Mouse (Mus musculus): ENCODE results near the gene Eogt. TPM values are rescaled to one million over a fixed set of nuclear protein-coding genes. Genes with fewer than 3 reads are reported as not detected.
A peak's percentile ranks its signal among the peaks of the same experiment; 100 is the strongest.

Eogt gene
- polyA plus RNA-seq, 1 experiment from 2014 or later = 1.8 TPM

- no peak overlapping the region for H3K9ac ChIP-seq (replicated peaks)
- H3K4me2 ChIP-seq (ENCODE audit: low read depth, low read length) = no peak overlapping the region
- H3K27ac ChIP-seq (ENCODE audit: low read depth) = no peak overlapping the region
- no peak for TF ChIP-seq CTCF (IDR thresholded peaks at IDR 0.05; ENCODE audit: low read depth)
- TF ChIP-seq EP300 (IDR thresholded peaks at IDR 0.05; ENCODE audit: low read depth) = no peak
- H3K9me3 ChIP-seq (ENCODE audit: low read length) = no peaks in the 10 kb centered on the region
- no peaks in the 10 kb centered on the region for H3K27me3 ChIP-seq (ENCODE audit: insufficient read depth, low read length)
- ATAC-seq = no peak
- H3K36me3 ChIP-seq (replicated peaks; ENCODE audit: insufficient read depth, low read length) = 0 out of 2 replicates have a peak, but pooled peaks cover 6% of the 10 kb centered on the region
- DNase-seq = no peak
- 85% methylated on average over 5 of the region's 5 CpGs for WGBS (ENCODE audit: insufficient replicate concordance)
- H3K4me3 ChIP-seq (ENCODE audit: low read depth, low read length) = no peak overlapping the region
- no peaks in the 10 kb centered on the region for H3K4me1 ChIP-seq (ENCODE audit: insufficient read depth)
These were observed 16.2 kb downstream of the Eogt start for GRCm38 (mm10) chr6:97132707-97133303.

GRCm38 (mm10) chr6:97131808-97132207, 17.2 kb downstream of the Eogt start:
- Histone ChIP-seq H3K9ac (replicated peaks) (no peak overlapping the region), H3K27me3 (ENCODE audit: insufficient read depth, low read length) (no peaks in the 10 kb centered on the region), H3K9me3 (ENCODE audit: low read length) (no peaks in the 10 kb centered on the region), H3K4me3 (ENCODE audit: low read depth, low read length) (no peak overlapping the region), H3K36me3 (replicated peaks; ENCODE audit: insufficient read depth, low read length) (0 out of 2 replicates have a peak, but pooled peaks cover 11% of the 10 kb centered on the region), H3K4me1 (ENCODE audit: insufficient read depth) (no peaks in the 10 kb centered on the region), H3K27ac (ENCODE audit: low read depth) (no peak overlapping the region), H3K4me2 (ENCODE audit: low read depth, low read length) (no peak overlapping the region)
- DNase-seq (no peak), ATAC-seq (no peak)
- TF ChIP-seq CTCF (IDR thresholded peaks at IDR 0.05; ENCODE audit: low read depth) (no peak), EP300 (IDR thresholded peaks at IDR 0.05; ENCODE audit: low read depth) (no peak)
- WGBS (ENCODE audit: insufficient replicate concordance) = 55% methylated on average over 4 of the region's 4 CpGs

- Histone ChIP-seq H3K4me2 (ENCODE audit: low read depth, low read length) (no peak overlapping the region), H3K4me3 (ENCODE audit: low read depth, low read length) (no peak overlapping the region), H3K27me3 (ENCODE audit: insufficient read depth, low read length) (no peaks in the 10 kb centered on the region), H3K27ac (ENCODE audit: low read depth) (no peak overlapping the region), H3K9ac (replicated peaks) (no peak overlapping the region), H3K36me3 (replicated peaks; ENCODE audit: insufficient read depth, low read length) (0 out of 2 replicates have a peak, but pooled peaks cover 7% of the 10 kb centered on the region), H3K9me3 (ENCODE audit: low read length) (no peaks in the 10 kb centered on the region), H3K4me1 (ENCODE audit: insufficient read depth) (no peaks in the 10 kb centered on the region)
- peak; percentile 42 for TF ChIP-seq CTCF (IDR thresholded peaks at IDR 0.05; ENCODE audit: low read depth)
- TF ChIP-seq EP300 (IDR thresholded peaks at IDR 0.05; ENCODE audit: low read depth) = no peak
- ATAC-seq (no peak), DNase-seq (no peak)
- 75% methylated on average over 5 of the region's 5 CpGs for WGBS (ENCODE audit: insufficient replicate concordance)
These were observed 18.0 kb downstream of the Eogt start for GRCm38 (mm10) chr6:97130979-97131378.

- no peak overlapping the region for H3K4me3 ChIP-seq (ENCODE audit: low read depth, low read length)
- no peak overlapping the region for H3K27ac ChIP-seq (ENCODE audit: low read depth)
- ATAC-seq (no peak), DNase-seq (no peak)
- TF ChIP-seq CTCF (IDR thresholded peaks at IDR 0.05; ENCODE audit: low read depth) (no peak), EP300 (IDR thresholded peaks at IDR 0.05; ENCODE audit: low read depth) (no peak)
- H3K36me3 ChIP-seq (replicated peaks; ENCODE audit: insufficient read depth, low read length) = 0 out of 2 replicates have a peak, but pooled peaks cover 9% of the 10 kb centered on the region
- H3K4me2 ChIP-seq (ENCODE audit: low read depth, low read length) = no peak overlapping the region
- H3K27me3 ChIP-seq (ENCODE audit: insufficient read depth, low read length) = no peaks in the 10 kb centered on the region
- 63% methylated on average over 10 of the region's 10 CpGs for WGBS (ENCODE audit: insufficient replicate concordance)
- no peak overlapping the region for H3K9ac ChIP-seq (replicated peaks)
- H3K4me1 ChIP-seq (ENCODE audit: insufficient read depth) = no peaks in the 10 kb centered on the region
- no peaks in the 10 kb centered on the region for H3K9me3 ChIP-seq (ENCODE audit: low read length)
These were observed 24.5 kb downstream of the Eogt start for GRCm38 (mm10) chr6:97124336-97125010.

GRCm38 (mm10) chr6:97120922-97121321, 28.1 kb downstream of the Eogt start:
- no peak overlapping the region for H3K4me2 ChIP-seq (ENCODE audit: low read depth, low read length)
- DNase-seq = no peak
- 85% methylated on average over 4 of the region's 4 CpGs for whole genome bisulfite sequencing (ENCODE audit: insufficient replicate concordance)
- H3K4me1 ChIP-seq (ENCODE audit: insufficient read depth) = no peaks in the 10 kb centered on the region
- no peaks in the 10 kb centered on the region for H3K27me3 ChIP-seq (ENCODE audit: insufficient read depth, low read length)
- ATAC-seq = no peak
- no peak overlapping the region for H3K27ac ChIP-seq (ENCODE audit: low read depth)
- H3K4me3 ChIP-seq (ENCODE audit: low read depth, low read length) = no peak overlapping the region
- TF ChIP-seq CTCF (IDR thresholded peaks at IDR 0.05; ENCODE audit: low read depth) = no peak
- TF ChIP-seq EP300 (IDR thresholded peaks at IDR 0.05; ENCODE audit: low read depth) = no peak
- peaks cover 10% of the 10 kb centered on the region for H3K36me3 ChIP-seq (replicated peaks; ENCODE audit: insufficient read depth, low read length)
- H3K9ac ChIP-seq (replicated peaks) = no peak overlapping the region
- no peaks in the 10 kb centered on the region for H3K9me3 ChIP-seq (ENCODE audit: low read length)

- no peaks in the 10 kb centered on the region for H3K27me3 ChIP-seq (ENCODE audit: insufficient read depth, low read length)
- no peak for DNase-seq
- H3K27ac ChIP-seq (ENCODE audit: low read depth) = no peak overlapping the region
- 92% methylated on average over 3 of the region's 3 CpGs for WGBS (ENCODE audit: insufficient replicate concordance)
- H3K4me1 ChIP-seq (ENCODE audit: insufficient read depth) = no peaks in the 10 kb centered on the region
- no peak overlapping the region for H3K4me2 ChIP-seq (ENCODE audit: low read depth, low read length)
- no peak overlapping the region for H3K9ac ChIP-seq (replicated peaks)
- ATAC-seq = no peak
- no peaks in the 10 kb centered on the region for H3K9me3 ChIP-seq (ENCODE audit: low read length)
- peaks cover 6% of the 10 kb centered on the region for H3K36me3 ChIP-seq (replicated peaks; ENCODE audit: insufficient read depth, low read length)
- H3K4me3 ChIP-seq (ENCODE audit: low read depth, low read length) = no peak overlapping the region
- TF ChIP-seq EP300 (IDR thresholded peaks at IDR 0.05; ENCODE audit: low read depth) (no peak), CTCF (IDR thresholded peaks at IDR 0.05; ENCODE audit: low read depth) (no peak)
These were observed 30.7 kb downstream of the Eogt start for GRCm38 (mm10) chr6:97118327-97118726.

Measured in liver, postnatal 0 days (tissue).